Mouse (Mus musculus) MEL (cell line): Measurements from ENCODE around the gene Afg1l. TPM values are rescaled to one million over a fixed set of nuclear protein-coding genes. Genes with fewer than 3 reads are reported as not detected.
A peak's percentile ranks its signal among the peaks of the same experiment; 100 is the strongest.

ENCODE experiments used
- DNase-seq: peaks from one replicate; pipeline ENCODE4 v3.0.0; 2011; ENCODE audit warnings: low read depth, low spot score
- H3K27ac ChIP-seq: 2 replicates; pipeline ENCODE4 v1.5.1; 2012; ENCODE audit warnings: low read depth, mild to moderate bottlenecking, control low read depth, low read length, moderate library complexity; ENCODE audit not compliant: control insufficient read depth
- H3K27me3 ChIP-seq, 2 experiments: fragments of 150-350 bp in 1 of 2; sonication (generic) in 1 of 2; 2 replicates each; pipeline ENCODE4 v1.6.1; 2012; ENCODE audit warnings: low read length in 2 of 2, mild to moderate bottlenecking in 2 of 2, improper control_type of control experiment in 1 of 2, moderate library complexity in 1 of 2; ENCODE audit not compliant: insufficient read depth in 2 of 2, control insufficient read depth in 1 of 2
- H3K36me3 ChIP-seq, 2 experiments: 2 replicates each; pipeline ENCODE4 v1.6.1; 2012 to 2014; ENCODE audit warnings: low read length in 2 of 2, improper control_type of control experiment in 1 of 2, inconsistent platforms in 1 of 2, mild to moderate bottlenecking in 1 of 2; ENCODE audit not compliant: insufficient read depth in 2 of 2, control insufficient read depth in 1 of 2
- H3K4me1 ChIP-seq, 2 experiments: fragments of 150-350 bp in 1 of 2; sonication (generic) in 1 of 2; 2 replicates each; pipeline ENCODE4 v1.6.1; 2012; ENCODE audit warnings: low read length in 2 of 2, improper control_type of control experiment in 1 of 2, mild to moderate bottlenecking in 1 of 2; ENCODE audit not compliant: insufficient read depth in 2 of 2, control insufficient read depth in 1 of 2
- H3K4me3 ChIP-seq, 2 experiments: fragments of 150-350 bp in 1 of 2; sonication (generic) in 1 of 2; 2 replicates each; pipeline ENCODE4 v1.5.1; 2012; ENCODE audit warnings: low read depth in 2 of 2, low read length in 2 of 2, mild to moderate bottlenecking in 2 of 2, moderate library complexity in 2 of 2, control low read depth in 1 of 2, improper control_type of control experiment in 1 of 2; ENCODE audit not compliant: control insufficient read depth in 1 of 2, insufficient read depth in 1 of 2
- H3K79me2 ChIP-seq: 2 replicates; pipeline ENCODE4 v1.6.1; 2012; ENCODE audit warnings: mild to moderate bottlenecking, low read length, moderate library complexity; ENCODE audit not compliant: control insufficient read depth, poor library complexity, insufficient read depth
- H3K9ac ChIP-seq: 2 replicates; pipeline ENCODE4 v1.6.1; 2012; ENCODE audit warnings: low read depth, mild to moderate bottlenecking, control low read depth, low read length, moderate library complexity; ENCODE audit not compliant: control insufficient read depth, poor library complexity, severe bottlenecking
- H3K9me3 ChIP-seq: fragments of 150-350 bp; sonication (generic); replicated peaks from 2 replicates; pipeline ENCODE4 v1.6.1; 2012; ENCODE audit warnings: mild to moderate bottlenecking, low read length, improper control_type of control experiment, moderate library complexity; ENCODE audit not compliant: insufficient read depth
- BHLHE40 ChIP-seq: IDR thresholded peaks from 2 replicates; pipeline ENCODE4 v1.6.1; 2012; ENCODE audit warnings: low read depth, mild to moderate bottlenecking, inconsistent platforms, low read length, improper control_type of control experiment, borderline replicate concordance
- CHD1 ChIP-seq: IDR thresholded peaks from 2 replicates; pipeline ENCODE4 v1.6.1; 2012; ENCODE audit warnings: low read depth, mild to moderate bottlenecking, inconsistent platforms, low read length, improper control_type of control experiment
- CTCF ChIP-seq, 3 experiments: IDR thresholded peaks in 2 of 3; conservative IDR thresholded peaks in 1 of 3; 2 replicates each; pipeline ENCODE4 v1.5.1; 2011 to 2012; ENCODE audit warnings: low read length in 3 of 3, low read depth in 2 of 3, mild to moderate bottlenecking in 2 of 3, improper control_type of control experiment in 1 of 3, inconsistent platforms in 1 of 3, mixed read lengths in 1 of 3, moderate library complexity in 1 of 3; ENCODE audit not compliant: control insufficient read depth in 1 of 3, insufficient read depth in 1 of 3, poor library complexity in 1 of 3, severe bottlenecking in 1 of 3
- E2F4 ChIP-seq: IDR thresholded peaks from 2 replicates; pipeline ENCODE4 v1.6.1; 2011; ENCODE audit warnings: low read depth, low read length, improper control_type of control experiment, borderline replicate concordance
- ELF1 ChIP-seq: IDR thresholded peaks from 2 replicates; pipeline ENCODE4 v1.6.1; 2014; ENCODE audit warnings: low read depth, mild to moderate bottlenecking, inconsistent platforms, low read length, improper control_type of control experiment, moderate library complexity
- ETS1 ChIP-seq: IDR thresholded peaks from 2 replicates; pipeline ENCODE4 v1.6.1; 2012; ENCODE audit warnings: low read depth, mild to moderate bottlenecking, inconsistent platforms, low read length, improper control_type of control experiment, moderate library complexity
- HCFC1 ChIP-seq: IDR thresholded peaks from 2 replicates; pipeline ENCODE4 v1.6.1; 2012; ENCODE audit warnings: low read depth, mild to moderate bottlenecking, inconsistent platforms, low read length, improper control_type of control experiment, moderate library complexity
- MAFK ChIP-seq: IDR thresholded peaks from 2 replicates; pipeline ENCODE4 v1.6.1; 2011; ENCODE audit warnings: low read depth, mild to moderate bottlenecking, low read length, improper control_type of control experiment, borderline replicate concordance
- MAX ChIP-seq: IDR thresholded peaks from 2 replicates; pipeline ENCODE4 v1.6.1; 2011; ENCODE audit warnings: low read length, improper control_type of control experiment
- MXI1 ChIP-seq: IDR thresholded peaks from 2 replicates; pipeline ENCODE4 v1.6.1; 2011; ENCODE audit warnings: mild to moderate bottlenecking, low read depth, low read length, improper control_type of control experiment
- MYB ChIP-seq: IDR thresholded peaks from 2 replicates; pipeline ENCODE4 v1.6.1; 2011; ENCODE audit warnings: mild to moderate bottlenecking, low read depth, low read length, improper control_type of control experiment
- MYC ChIP-seq: IDR thresholded peaks from 2 replicates; pipeline ENCODE4 v1.6.1; 2011; ENCODE audit warnings: low read depth, mild to moderate bottlenecking, low read length, improper control_type of control experiment, moderate library complexity
- NRF1 ChIP-seq: IDR thresholded peaks from 2 replicates; pipeline ENCODE4 v1.6.1; 2014; ENCODE audit warnings: low read depth, mild to moderate bottlenecking, inconsistent platforms, low read length, improper control_type of control experiment, moderate library complexity; ENCODE audit not compliant: poor library complexity, insufficient read depth, severe bottlenecking
- POLR2AphosphoS2 ChIP-seq: IDR thresholded peaks from 2 replicates; pipeline ENCODE4 v1.6.1; 2011; ENCODE audit warnings: low read length, improper control_type of control experiment
- RAD21 ChIP-seq: IDR thresholded peaks from 2 replicates; pipeline ENCODE4 v1.6.1; 2011; ENCODE audit warnings: mild to moderate bottlenecking, low read depth, low read length, improper control_type of control experiment
- RCOR1 ChIP-seq: IDR thresholded peaks from 2 replicates; pipeline ENCODE4 v1.6.1; 2012; ENCODE audit warnings: low read depth, mild to moderate bottlenecking, inconsistent platforms, low read length, improper control_type of control experiment
- SIN3A ChIP-seq: IDR thresholded peaks from 2 replicates; pipeline ENCODE4 v1.6.1; 2012; ENCODE audit warnings: low read length, improper control_type of control experiment, inconsistent platforms
- SMC3 ChIP-seq: IDR thresholded peaks from 2 replicates; pipeline ENCODE4 v1.6.1; 2011; ENCODE audit warnings: low read depth, low read length, improper control_type of control experiment
- TAL1 ChIP-seq: IDR thresholded peaks from 2 replicates; pipeline ENCODE4 v1.6.1; 2012; ENCODE audit warnings: mild to moderate bottlenecking, inconsistent platforms, low read length, moderate library complexity, mixed read lengths
- TBP ChIP-seq: IDR thresholded peaks from 2 replicates; pipeline ENCODE4 v1.8.0; 2011; ENCODE audit warnings: low read depth, low read length, improper control_type of control experiment
- TCF12 ChIP-seq: IDR thresholded peaks from 2 replicates; pipeline ENCODE4 v1.6.1; 2014; ENCODE audit warnings: low read depth, mild to moderate bottlenecking, inconsistent platforms, low read length, improper control_type of control experiment, moderate library complexity
- UBTF ChIP-seq: IDR thresholded peaks from 2 replicates; pipeline ENCODE4 v1.6.1; 2012; ENCODE audit warnings: low read depth, mild to moderate bottlenecking, inconsistent platforms, low read length, improper control_type of control experiment, moderate library complexity, borderline replicate concordance; ENCODE audit not compliant: insufficient read depth
- USF2 ChIP-seq, 2 experiments: IDR thresholded peaks; 2 replicates each; pipeline ENCODE4 v1.6.1; 2011 to 2012; ENCODE audit warnings: improper control_type of control experiment in 2 of 2, low read length in 2 of 2, borderline replicate concordance in 1 of 2, inconsistent platforms in 1 of 2, low read depth in 1 of 2, mild to moderate bottlenecking in 1 of 2; ENCODE audit not compliant: insufficient read depth in 1 of 2
- ZC3H11A ChIP-seq: IDR thresholded peaks from 2 replicates; pipeline ENCODE4 v1.6.1; 2012; ENCODE audit warnings: low read depth, mild to moderate bottlenecking, inconsistent platforms, low read length, improper control_type of control experiment
- ZKSCAN1 ChIP-seq: IDR thresholded peaks from 2 replicates; pipeline ENCODE4 v1.6.1; 2012; ENCODE audit warnings: low read depth, mild to moderate bottlenecking, inconsistent platforms, low read length, improper control_type of control experiment, moderate library complexity
- ZNF384 ChIP-seq: IDR thresholded peaks from 2 replicates; pipeline ENCODE4 v1.6.1; 2012; ENCODE audit warnings: low read depth, mild to moderate bottlenecking, inconsistent platforms, low read length, improper control_type of control experiment
- polyA plus RNA-seq, 2 experiments: library from polyadenylated mRNA; stranded (reverse) in 1 of 2; unstranded in 1 of 2; fragments of >175 nt in 1 of 2; fragments of >200 nt in 1 of 2; gene quantifications; 2 replicates each; pipeline versions ENCODE4 v1.2.1 to v1.2.4; 2012; ENCODE audit warnings: low replicate concordance in 2 of 2, low read depth in 1 of 2; ENCODE audit not compliant: insufficient read length in 2 of 2, insufficient read depth in 1 of 2, missing spikeins in 1 of 2
- total RNA-seq: library from RNA; depleted of rRNA; stranded (reverse); fragments of 300-350 nt; gene quantifications from 2 replicates; pipeline ENCODE4 v1.2.3, GENCODE M21; 2012

Afg1l gene
- total and polyA plus RNA-seq, 3 experiments: 3.4 to 3.7 TPM; not detected in 1

GRCm38 (mm10) chr10:42295028-42295427 lies 183.3 kb downstream of the Afg1l start:
- Histone ChIP-seq H3K79me2 (no peaks in the 10 kb centered on the region), H3K4me1 (peaks cover 0 to 2% of the 10 kb centered on the region in 2 experiments; a peak in 2 of 4 replicates), H3K36me3 (no peaks in the 10 kb centered on the region), H3K27ac (no peak overlapping the region), H3K4me3 (no peak overlapping the region), H3K27me3 (no peaks in the 10 kb centered on the region), H3K9me3 (no peaks in the 10 kb centered on the region), H3K9ac (no peak overlapping the region)
- DNase-seq: peak; percentile 81
- no peak for TF ChIP-seq UBTF
- no peak for TF ChIP-seq BHLHE40
- no peak for TF ChIP-seq TCF12
- TF ChIP-seq ZKSCAN1: no peak
- TF ChIP-seq SMC3: peak; percentile 95
- TF ChIP-seq ZC3H11A: peak; percentile 93
- no peak for TF ChIP-seq POLR2AphosphoS2
- no peak for TF ChIP-seq MAX
- peak; percentile 96 for TF ChIP-seq RAD21
- peak; percentile 43 to 95 (median 66); a peak in 5 of 6 replicates for TF ChIP-seq CTCF (IDR thresholded peaks at IDR 0.05 in 2 of 3, conservative IDR thresholded peaks at IDR 0.05 in 1 of 3; ENCODE audit: control insufficient read depth in 1 of 3, insufficient read depth in 1 of 3, low read depth in 2 of 3, low read length in 3 of 3, poor library complexity in 1 of 3, severe bottlenecking in 1 of 3)

- Histone ChIP-seq H3K9me3 (no peaks in the 10 kb centered on the region), H3K27me3 (no peaks in the 10 kb centered on the region), H3K27ac (no peak overlapping the region), H3K4me1 (no peaks in the 10 kb centered on the region), H3K9ac (no peak overlapping the region), H3K4me3 (no peak overlapping the region), H3K79me2 (no peaks in the 10 kb centered on the region), H3K36me3 (no peaks in the 10 kb centered on the region)
- no peak for DNase-seq
- TF ChIP-seq TBP: no peak
- TF ChIP-seq TAL1: no peak
- TF ChIP-seq MXI1: no peak
- no peak for TF ChIP-seq NRF1
- no peak for TF ChIP-seq HCFC1
- no peak for TF ChIP-seq ETS1
- TF ChIP-seq USF2 (IDR thresholded peaks at IDR 0.05; ENCODE audit: borderline replicate concordance in 1 of 2, insufficient read depth in 1 of 2, low read depth in 1 of 2, low read length in 2 of 2): no peak
- TF ChIP-seq RCOR1: no peak
- TF ChIP-seq E2F4: no peak
- no peak for TF ChIP-seq POLR2AphosphoS2
- TF ChIP-seq SMC3: no peak; the same call in 1 of the 2 replicates
- TF ChIP-seq MYB: no peak
- TF ChIP-seq ELF1: no peak
- TF ChIP-seq CHD1: no peak
- TF ChIP-seq SIN3A: no peak
- no peak for TF ChIP-seq MYC
- no peak for TF ChIP-seq MAFK
- no peak for TF ChIP-seq ZKSCAN1
- no peak for TF ChIP-seq ZNF384
Observed at GRCm38 (mm10) chr10:42294392-42294791, 184.0 kb downstream of the Afg1l start.
